Mouse (Mus musculus) lung, postnatal 0 days (tissue): ENCODE results near the gene Rnf222.

Source experiments
- CTCF ChIP-seq: IDR thresholded peaks from 2 replicates; pipeline ENCODE4 v1.5.1; 2016; ENCODE audit warnings: antibody characterized with exemption, mild to moderate bottlenecking
- EP300 ChIP-seq: IDR thresholded peaks from 2 replicates; pipeline ENCODE4 v1.6.1; 2016; ENCODE audit warnings: antibody characterized with exemption, mild to moderate bottlenecking, control low read depth

GRCm38 (mm10) chr11:68852932-68853409 lies 35.4 kb upstream of the Rnf222 start:
- TF ChIP-seq EP300, result peak; percentile 47; the same call in 1 of the 2 replicates
- TF ChIP-seq CTCF, result no peak
